Mouse (Mus musculus) cerebellum, adult 11-12 months (tissue): ENCODE measurements around the gene Gm525.
A peak's percentile ranks its signal among the peaks of the same experiment; 100 is the strongest.
"Not testable (repeated sequence)": the region's sequence is repeated elsewhere in the genome, so short reads cannot be mapped to it uniquely, and the experiment has no call there.

Experiments used
- DNase-seq: peaks from one replicate; pipeline ENCODE4 v3.0.0; 2022

Gene Gm525

GRCm38 (mm10) chr11:89073541-89073940 is at the start of gene Gm525:
Gene Gm525 (plus strand): TSS chr11:89073841.
- no peak for DNase-seq

GRCm38 (mm10) chr11:89024181-89024881 is 49.3 kb upstream of the Gm525 start:
- peak; percentile 27 for DNase-seq

DNA sequence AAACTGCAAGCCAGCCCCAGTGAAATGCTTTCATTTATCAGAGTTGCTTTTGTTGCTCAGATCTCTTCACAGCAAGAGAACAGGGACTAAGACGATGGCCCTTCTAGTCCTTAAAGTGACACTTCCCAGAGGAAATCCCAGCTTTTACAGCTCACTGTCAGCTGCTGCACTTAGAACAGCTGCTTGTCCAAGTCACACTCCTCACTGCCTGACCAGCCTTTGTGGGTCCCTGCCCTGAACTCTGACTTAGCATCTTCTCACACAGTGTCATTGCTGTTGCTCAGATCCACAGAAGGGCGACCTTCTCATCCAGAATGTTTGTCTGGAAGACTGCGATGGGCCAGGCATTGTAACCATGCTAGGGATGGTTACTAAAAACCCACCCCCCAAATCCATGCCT is 48.0 kb upstream of the Gm525 start:
- DNase-seq, result no peak

GRCm38 (mm10) chr11:89026117-89026516 is 47.5 kb upstream of the Gm525 start:
- DNase-seq, result no peak

DNA sequence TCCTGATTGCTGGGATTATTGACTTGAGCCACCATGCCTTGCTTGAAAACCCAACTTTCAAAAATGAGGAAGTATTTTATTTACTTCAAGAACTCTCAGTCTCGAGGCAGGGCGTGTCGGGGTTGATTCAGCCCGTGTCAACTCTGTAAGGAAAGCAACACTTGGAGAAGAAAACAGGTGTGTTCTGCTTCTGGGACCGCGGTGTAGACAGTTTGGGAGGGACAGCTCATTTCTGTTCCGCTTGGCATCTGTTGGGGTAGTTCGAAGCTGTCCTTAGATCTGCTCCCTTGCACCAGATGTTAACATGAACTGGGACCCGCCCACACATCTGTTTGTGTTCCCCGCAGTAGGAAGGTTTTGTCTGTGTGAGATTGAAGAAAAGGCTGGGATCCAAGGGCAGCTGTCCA is 45.7 kb upstream of the Gm525 start:
- no peak for DNase-seq

DNA sequence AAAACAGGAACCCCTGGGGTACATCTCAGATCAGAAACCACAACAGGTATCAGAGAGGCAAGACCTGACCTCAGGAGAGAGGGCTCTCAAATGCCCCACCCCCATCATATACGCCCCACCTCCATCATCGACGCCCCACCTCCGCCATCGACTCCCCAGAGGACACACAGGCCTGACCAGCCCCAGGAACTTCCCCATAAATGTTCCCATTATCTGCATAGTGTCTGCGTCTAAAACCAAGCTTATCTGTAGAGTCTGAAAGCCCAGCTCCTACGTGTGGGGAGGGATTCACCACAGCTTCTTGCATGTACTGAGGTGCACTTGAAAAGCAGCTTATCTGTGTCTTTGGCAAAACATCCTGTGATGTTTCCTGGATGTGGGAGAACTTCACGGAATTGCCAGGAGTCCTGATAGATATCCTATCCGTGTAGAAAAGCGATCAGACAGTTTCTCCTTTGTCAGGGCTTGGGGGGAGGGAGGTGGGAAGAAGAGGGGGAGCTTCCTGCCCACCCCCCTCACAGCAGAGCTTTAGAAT is 44.7 kb upstream of the Gm525 start:
- no peak for DNase-seq

GRCm38 (mm10) chr11:89030552-89030951 is 43.1 kb upstream of the Gm525 start:
- DNase-seq, result no peak

GRCm38 (mm10) chr11:89031189-89031588 is 42.5 kb upstream of the Gm525 start:
- no peak for DNase-seq

GRCm38 (mm10) chr11:89034592-89034991 is 39.0 kb upstream of the Gm525 start:
- no peak for DNase-seq

DNA sequence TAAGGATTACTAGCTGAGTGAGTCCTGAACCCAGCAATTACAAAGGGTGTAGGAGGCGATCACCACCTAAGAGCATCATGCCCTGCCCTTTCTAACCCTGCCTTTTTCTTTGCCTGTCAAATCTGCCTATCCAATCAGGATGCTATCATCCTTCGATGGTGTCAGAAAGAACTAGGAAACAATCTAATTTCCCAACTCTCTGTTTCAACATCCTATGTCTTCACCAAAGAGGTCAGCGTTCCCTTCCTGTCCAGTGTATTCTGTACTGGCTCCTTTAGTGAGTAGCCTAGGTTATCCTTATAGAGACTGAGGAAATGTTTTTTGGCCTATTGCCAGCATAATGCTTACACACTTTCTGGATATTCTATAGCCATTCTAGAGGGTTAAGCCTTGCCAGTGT is 38.1 kb upstream of the Gm525 start:
- no peak for DNase-seq

DNA sequence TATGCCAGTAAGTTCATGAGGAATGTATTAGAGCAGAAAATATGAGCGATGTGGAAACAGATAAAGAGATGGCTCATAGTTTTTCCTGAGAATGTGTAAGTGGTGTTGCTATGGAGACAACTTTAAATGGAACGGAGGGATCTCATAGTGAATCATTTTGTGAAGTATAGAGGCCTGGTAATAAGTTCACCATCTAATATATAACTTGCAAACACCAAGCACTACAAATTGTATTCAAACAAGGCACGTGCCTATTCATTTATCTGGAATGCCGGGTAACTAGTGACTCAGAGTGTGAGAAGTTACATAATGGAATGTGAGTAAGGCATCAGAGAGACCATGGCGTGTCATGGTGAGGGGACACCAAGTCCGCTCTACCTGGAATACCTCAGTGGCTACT is 35.1 kb upstream of the Gm525 start:
- DNase-seq, result no peak

- no peak for DNase-seq
Measured at GRCm38 (mm10) chr11:89039325-89039724, 34.3 kb upstream of the Gm525 start.

- DNase-seq, result not testable (repeated sequence)
Measured at GRCm38 (mm10) chr11:89041073-89041472, 32.6 kb upstream of the Gm525 start.

GRCm38 (mm10) chr11:89043046-89043445 is 30.6 kb upstream of the Gm525 start:
- no peak for DNase-seq

GRCm38 (mm10) chr11:89045501-89045900 is 28.1 kb upstream of the Gm525 start:
- not testable (repeated sequence) for DNase-seq

- DNase-seq, result no peak
Measured at GRCm38 (mm10) chr11:89046021-89046420, 27.6 kb upstream of the Gm525 start.

GRCm38 (mm10) chr11:89051767-89052166 is 21.9 kb upstream of the Gm525 start:
- DNase-seq, result no peak

GRCm38 (mm10) chr11:89055931-89056690 is 17.5 kb upstream of the Gm525 start:
- DNase-seq, result no peak

- no peak for DNase-seq
Measured at GRCm38 (mm10) chr11:89058515-89059270, 14.9 kb upstream of the Gm525 start.

GRCm38 (mm10) chr11:89059919-89060422 is 13.7 kb upstream of the Gm525 start:
- no peak for DNase-seq

GRCm38 (mm10) chr11:89060423-89061089 is 13.1 kb upstream of the Gm525 start:
- DNase-seq, result peak; percentile 97

GRCm38 (mm10) chr11:89061362-89061761 is 12.3 kb upstream of the Gm525 start:
- no peak for DNase-seq

DNA sequence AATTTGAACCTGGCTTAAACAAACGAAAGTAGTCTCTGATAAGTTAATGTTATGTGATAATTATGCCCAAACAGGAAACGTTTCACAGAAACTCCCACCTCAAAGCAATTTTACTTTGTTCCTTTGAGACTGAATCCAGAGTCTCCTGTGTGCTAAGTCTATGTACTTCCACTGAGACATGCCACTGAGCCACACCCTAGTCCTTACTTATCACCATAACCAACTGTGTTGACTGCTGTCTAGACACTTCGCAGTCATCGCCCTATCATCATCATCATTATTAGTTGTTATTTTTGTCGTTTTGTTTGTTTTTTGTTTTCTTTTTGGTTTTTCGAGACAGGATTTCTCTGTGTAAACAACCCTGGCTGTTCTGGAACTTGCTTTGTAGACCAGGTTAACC is 9.3 kb upstream of the Gm525 start:
- no peak for DNase-seq
